Mouse (Mus musculus): ENCODE measurements around the gene Tmc7. TPM values are rescaled to one million over a fixed set of nuclear protein-coding genes. Genes with fewer than 3 reads are reported as not detected.

Gene Tmc7
- total and polyA plus RNA-seq, 3 experiments: not detected

DNA sequence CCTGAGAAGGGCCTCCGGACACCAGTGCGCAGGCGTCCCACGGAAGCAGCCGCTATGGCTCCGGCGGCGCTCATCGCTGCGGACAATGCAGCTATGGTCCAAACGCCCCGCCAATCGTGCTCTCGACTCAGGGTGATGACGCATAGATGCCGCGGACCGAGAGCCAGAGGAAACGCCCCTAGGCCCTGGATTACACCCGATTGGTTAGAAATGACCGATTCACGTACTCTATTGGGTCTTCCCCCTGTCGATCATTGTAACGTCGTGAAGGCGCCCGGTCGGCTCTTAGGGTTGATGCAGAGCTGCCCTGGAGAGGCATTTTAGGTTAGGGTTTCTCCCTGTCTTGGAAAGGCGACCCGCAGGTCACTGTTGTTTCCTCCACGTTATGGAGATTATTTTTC is 51.4 kb downstream of the Tmc7 start, which contains the start of gene Coq7:
TSS of gene Coq7 (minus strand) at position 179 of the 401 bp plus-strand sequence.
- DNase-seq (ENCODE audit: low read depth, low spot score): peak; percentile 98
- peak within 1 kb of the TSS; percentile 96 to 98 for H3K4me3 ChIP-seq (ENCODE audit: control insufficient read depth in 1 of 2, insufficient read depth in 1 of 2, low read depth in 2 of 2, low read length in 2 of 2)
- H3K27ac ChIP-seq (ENCODE audit: control insufficient read depth, low read depth, low read length): peak within 1 kb of the TSS; percentile 92
- peak within 1 kb of the TSS; percentile 96 for H3K9ac ChIP-seq (ENCODE audit: control insufficient read depth, low read depth, low read length, poor library complexity, severe bottlenecking)
- H3K79me2 ChIP-seq (ENCODE audit: control insufficient read depth, insufficient read depth, low read length, poor library complexity): no peaks in the 10 kb centered on the region; the same call in 1 of the 2 replicates
- H3K9me3 ChIP-seq (replicated peaks; ENCODE audit: insufficient read depth, low read length): no peaks in the 10 kb centered on the region
- peaks cover 0 to 2% of the 10 kb centered on the region in 2 experiments; a peak in 1 of 4 replicates for H3K4me1 ChIP-seq (ENCODE audit: control insufficient read depth in 1 of 2, insufficient read depth in 2 of 2, low read length in 2 of 2)
- H3K27me3 ChIP-seq (ENCODE audit: control insufficient read depth in 1 of 2, insufficient read depth in 2 of 2, low read length in 2 of 2): no peaks in the 10 kb centered on the region; a peak in 1 of 4 replicates
- peaks cover 0 to 6% of the 10 kb centered on the region in 2 experiments; a peak in 1 of 4 replicates for H3K36me3 ChIP-seq (ENCODE audit: control insufficient read depth in 1 of 2, insufficient read depth in 2 of 2, low read length in 2 of 2)
- TF ChIP-seq USF2 (IDR thresholded peaks at IDR 0.05; ENCODE audit: borderline replicate concordance in 1 of 2, insufficient read depth in 1 of 2, low read depth in 1 of 2, low read length in 2 of 2): no peak
- TF ChIP-seq ZKSCAN1 (IDR thresholded peaks at IDR 0.05; ENCODE audit: low read depth, low read length): no peak
- TF ChIP-seq CHD2 (IDR thresholded peaks at IDR 0.05; ENCODE audit: low read length): peak; percentile 44
- TF ChIP-seq MAFK (IDR thresholded peaks at IDR 0.05; ENCODE audit: borderline replicate concordance, low read depth, low read length): no peak
- peak; percentile 77 for TF ChIP-seq HCFC1 (IDR thresholded peaks at IDR 0.05; ENCODE audit: low read depth, low read length)
- no peak for TF ChIP-seq RCOR1 (IDR thresholded peaks at IDR 0.05; ENCODE audit: low read depth, low read length)
- no peak for TF ChIP-seq MAZ (IDR thresholded peaks at IDR 0.05; ENCODE audit: low read depth, low read length)
- TF ChIP-seq MEF2A (IDR thresholded peaks at IDR 0.05; ENCODE audit: extremely low read depth, insufficient replicate concordance, low read depth, low read length, poor library complexity, severe bottlenecking): no peak
- no peak for TF ChIP-seq E2F4 (IDR thresholded peaks at IDR 0.05; ENCODE audit: borderline replicate concordance, low read depth, low read length)
- no peak for TF ChIP-seq MYB (IDR thresholded peaks at IDR 0.05; ENCODE audit: low read depth, low read length)
- no peak; the same call in 1 of the 2 replicates for TF ChIP-seq TCF12 (IDR thresholded peaks at IDR 0.05; ENCODE audit: low read depth, low read length)
- TF ChIP-seq UBTF (IDR thresholded peaks at IDR 0.05; ENCODE audit: borderline replicate concordance, insufficient read depth, low read depth, low read length): no peak
- TF ChIP-seq POLR2A (IDR thresholded peaks at IDR 0.05; ENCODE audit: control insufficient read depth in 1 of 2, insufficient read depth in 1 of 2, low read depth in 1 of 2, low read length in 2 of 2, poor library complexity in 1 of 2): peak; percentile 55 to 76; a peak in 3 of 4 replicates
- no peak for TF ChIP-seq ETS1 (IDR thresholded peaks at IDR 0.05; ENCODE audit: low read depth, low read length)
- TF ChIP-seq NRF1 (IDR thresholded peaks at IDR 0.05; ENCODE audit: insufficient read depth, low read depth, low read length, poor library complexity, severe bottlenecking): peak; percentile 59
- no peak; the same call in 1 of the 2 replicates for TF ChIP-seq MXI1 (IDR thresholded peaks at IDR 0.05; ENCODE audit: low read depth, low read length)
- TF ChIP-seq EP300 (IDR thresholded peaks at IDR 0.05; ENCODE audit: low read depth in 1 of 2, low read length in 2 of 2): no peak
- no peak for TF ChIP-seq USF1 (IDR thresholded peaks at IDR 0.05; ENCODE audit: low read depth, low read length)
- TF ChIP-seq TAL1 (IDR thresholded peaks at IDR 0.05; ENCODE audit: low read length): no peak
- TF ChIP-seq GABPA (IDR thresholded peaks at IDR 0.05; ENCODE audit: low read depth, low read length): no peak
- TF ChIP-seq RAD21 (IDR thresholded peaks at IDR 0.05; ENCODE audit: low read depth, low read length): no peak
- TF ChIP-seq BHLHE40 (IDR thresholded peaks at IDR 0.05; ENCODE audit: borderline replicate concordance, low read depth, low read length): no peak
- peak; percentile 47; the same call in 1 of the 2 replicates for TF ChIP-seq SIN3A (IDR thresholded peaks at IDR 0.05; ENCODE audit: low read length)
- TF ChIP-seq MAX (IDR thresholded peaks at IDR 0.05; ENCODE audit: low read length): no peak
- peak; percentile 66 for TF ChIP-seq NELFE (IDR thresholded peaks at IDR 0.05; ENCODE audit: low read depth, low read length)
- 0 out of 2 replicates have a peak, but pooled peaks have one; percentile 0 for TF ChIP-seq MYC (IDR thresholded peaks at IDR 0.05; ENCODE audit: low read depth, low read length)
- TF ChIP-seq ZMIZ1 (IDR thresholded peaks at IDR 0.05; ENCODE audit: low read depth, low read length): no peak
- peak; percentile 80 for TF ChIP-seq TBP (IDR thresholded peaks at IDR 0.05; ENCODE audit: low read depth, low read length)
- peak; percentile 50 for TF ChIP-seq POLR2AphosphoS2 (IDR thresholded peaks at IDR 0.05; ENCODE audit: low read length)
- no peak for TF ChIP-seq JUND (IDR thresholded peaks at IDR 0.05; ENCODE audit: low read depth, low read length)
- no peak for TF ChIP-seq GATA1 (IDR thresholded peaks at IDR 0.05; ENCODE audit: low read depth, low read length)
- TF ChIP-seq ZC3H11A (IDR thresholded peaks at IDR 0.05; ENCODE audit: low read depth, low read length): no peak
- TF ChIP-seq CTCF (IDR thresholded peaks at IDR 0.05 in 2 of 3, conservative IDR thresholded peaks at IDR 0.05 in 1 of 3; ENCODE audit: control insufficient read depth in 1 of 3, insufficient read depth in 1 of 3, low read depth in 2 of 3, low read length in 3 of 3, poor library complexity in 1 of 3, severe bottlenecking in 1 of 3): no peak
- TF ChIP-seq ELF1 (IDR thresholded peaks at IDR 0.05; ENCODE audit: low read depth, low read length): no peak
- TF ChIP-seq KAT2A (conservative IDR thresholded peaks at IDR 0.05; ENCODE audit: low read depth, low read length): no peak; the same call in none of the 2 replicates
- no peak for TF ChIP-seq ZNF384 (IDR thresholded peaks at IDR 0.05; ENCODE audit: low read depth, low read length)
- no peak for TF ChIP-seq POLR2AphosphoS5 (IDR thresholded peaks at IDR 0.05; ENCODE audit: borderline replicate concordance, low read depth, low read length)
- no peak for TF ChIP-seq CHD1 (IDR thresholded peaks at IDR 0.05; ENCODE audit: low read depth, low read length)

Data from MEL (cell line).